Mouse (Mus musculus) thymus, postnatal 25 days (tissue): ENCODE measurements around the gene Tes.

Experiments
- DNase-seq: peaks from one replicate; pipeline ENCODE4 v3.0.0; 2022

The Tes gene

DNA sequence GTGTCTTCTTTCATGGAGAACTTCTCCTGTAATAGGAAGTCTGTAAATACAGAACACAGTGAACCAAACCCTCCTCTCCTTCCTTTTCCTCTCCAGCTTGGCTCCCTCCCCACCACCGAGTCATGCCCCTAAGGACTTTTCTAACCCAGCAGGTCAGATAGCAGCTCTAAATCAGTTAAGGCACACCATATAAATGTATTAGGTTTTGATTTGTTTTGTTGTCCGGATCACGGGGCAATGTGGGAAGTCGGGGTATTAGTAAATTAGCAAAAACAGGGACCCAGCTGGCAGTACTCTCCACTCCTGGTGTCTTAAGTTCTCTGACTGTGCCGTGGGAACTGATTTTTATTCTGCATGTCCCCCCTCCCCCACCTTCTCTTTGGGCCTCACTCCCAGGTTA lies 14.4 kb downstream of the Tes start:
- DNase-seq: no peak

DNA sequence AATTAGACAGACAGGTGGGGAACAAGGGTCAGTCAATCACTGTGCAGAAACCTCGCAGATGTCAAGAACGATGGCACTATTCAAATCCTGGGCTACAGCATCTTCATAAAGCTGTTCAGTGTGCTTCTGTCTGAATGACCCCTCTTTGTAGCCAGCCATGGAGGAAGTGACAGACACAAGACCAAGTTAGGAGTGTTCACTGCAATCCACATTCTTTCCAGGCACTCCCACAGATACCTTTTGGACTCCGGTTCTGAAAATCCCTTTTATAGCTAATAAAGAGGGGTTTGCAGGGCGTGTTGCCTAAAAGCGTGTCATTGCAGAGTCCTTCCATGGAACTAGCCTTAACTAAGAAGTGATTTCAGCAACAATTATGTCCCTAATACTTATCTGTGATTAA lies 14.9 kb downstream of the Tes start:
- DNase-seq: no peak

DNA sequence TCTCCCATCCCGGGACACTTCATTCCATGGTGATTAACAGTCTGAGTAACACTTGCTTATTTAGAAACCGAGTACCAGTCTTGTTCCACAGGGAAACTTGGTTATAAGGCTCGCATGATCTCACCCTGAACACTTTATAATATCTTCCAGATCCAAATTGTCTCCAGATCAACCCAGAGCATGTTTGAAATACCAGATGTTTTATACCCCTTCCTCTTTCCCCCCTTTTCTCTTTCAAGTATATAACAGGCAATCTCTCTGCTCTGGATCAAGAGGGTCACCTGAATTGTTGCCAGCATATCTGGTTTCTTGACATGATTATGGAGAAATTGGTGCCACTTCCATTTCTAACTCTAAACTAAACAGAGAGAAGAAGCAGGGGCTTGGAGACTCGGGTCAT lies 17.3 kb downstream of the Tes start:
- no peak for DNase-seq

DNA sequence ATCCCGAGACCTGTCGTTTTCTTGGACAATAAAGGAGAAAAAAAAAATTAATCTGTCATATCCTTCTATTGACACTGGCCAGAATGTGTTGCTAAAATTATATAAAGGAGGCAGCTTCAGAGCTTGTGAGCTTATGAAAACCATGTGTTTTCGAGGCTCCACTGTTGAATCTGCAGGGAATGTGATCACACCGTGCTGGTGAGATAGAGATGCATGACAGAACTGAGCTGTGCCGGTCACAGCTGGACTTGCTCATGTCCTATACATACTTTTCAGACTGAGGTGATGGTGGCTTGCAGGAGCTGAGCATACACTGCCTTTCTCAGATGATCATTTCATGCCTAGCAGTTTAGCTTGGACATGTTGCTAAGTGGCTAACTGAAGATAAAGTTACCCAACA lies 17.9 kb downstream of the Tes start:
- no peak for DNase-seq

DNA sequence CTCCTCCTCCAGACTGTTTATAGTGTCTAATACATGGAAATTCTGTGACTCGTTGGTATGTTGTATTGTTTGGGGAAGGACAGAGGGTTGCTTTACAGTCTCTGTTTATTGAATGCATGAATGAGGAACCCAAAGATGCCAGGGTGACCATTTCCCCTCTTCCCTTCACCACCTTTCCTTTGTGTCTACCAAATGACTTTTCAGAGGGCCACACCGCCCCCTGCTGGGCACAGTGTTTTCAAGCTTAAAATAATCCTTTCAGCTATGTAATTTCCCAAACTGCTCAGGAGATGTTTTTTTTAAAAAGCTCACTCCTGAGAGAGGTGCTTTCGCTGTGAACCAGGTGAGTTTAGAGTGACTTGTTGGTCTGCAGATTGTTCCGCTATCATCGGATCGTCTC lies 22.5 kb downstream of the Tes start:
- peak; percentile 81 for DNase-seq

DNA sequence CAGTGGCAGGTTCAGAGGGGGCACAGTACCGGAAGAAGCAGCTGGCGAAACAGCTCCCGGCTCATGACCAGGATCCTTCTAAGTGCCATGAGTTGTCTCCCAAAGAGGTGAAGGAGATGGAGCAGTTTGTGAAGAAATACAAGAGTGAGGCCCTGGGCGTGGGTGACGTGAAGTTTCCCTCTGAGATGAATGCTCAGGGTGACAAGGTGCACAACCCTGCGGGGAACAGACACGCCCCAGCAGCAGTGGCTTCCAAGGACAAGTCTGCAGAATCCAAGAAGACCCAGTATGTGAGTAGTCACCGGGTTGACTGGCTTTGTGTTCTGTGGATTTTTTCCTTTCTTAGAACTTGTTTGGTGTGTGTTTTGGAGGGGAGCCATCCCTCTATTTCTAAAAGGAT lies 32.4 kb downstream of the Tes start:
- DNase-seq: no peak

DNA sequence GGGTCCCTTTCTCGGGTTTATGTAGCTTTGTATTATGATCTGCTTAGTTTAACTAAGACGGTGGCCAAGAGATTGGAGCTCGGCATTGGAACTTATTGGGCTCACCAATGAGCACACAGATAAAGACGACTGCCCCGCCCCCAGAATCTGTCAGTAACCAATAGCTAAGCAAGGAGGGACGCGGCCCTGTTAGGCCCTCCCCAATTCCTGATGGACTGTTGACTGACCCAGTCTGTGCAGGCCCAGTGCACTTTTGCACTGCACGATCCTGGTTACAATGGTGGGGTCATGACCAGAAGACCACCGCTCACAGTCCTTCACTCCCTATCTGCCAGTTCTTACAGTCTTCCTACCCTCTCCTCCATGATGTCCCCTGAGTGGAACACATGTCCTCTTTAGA lies 33.6 kb downstream of the Tes start:
- no peak for DNase-seq

DNA sequence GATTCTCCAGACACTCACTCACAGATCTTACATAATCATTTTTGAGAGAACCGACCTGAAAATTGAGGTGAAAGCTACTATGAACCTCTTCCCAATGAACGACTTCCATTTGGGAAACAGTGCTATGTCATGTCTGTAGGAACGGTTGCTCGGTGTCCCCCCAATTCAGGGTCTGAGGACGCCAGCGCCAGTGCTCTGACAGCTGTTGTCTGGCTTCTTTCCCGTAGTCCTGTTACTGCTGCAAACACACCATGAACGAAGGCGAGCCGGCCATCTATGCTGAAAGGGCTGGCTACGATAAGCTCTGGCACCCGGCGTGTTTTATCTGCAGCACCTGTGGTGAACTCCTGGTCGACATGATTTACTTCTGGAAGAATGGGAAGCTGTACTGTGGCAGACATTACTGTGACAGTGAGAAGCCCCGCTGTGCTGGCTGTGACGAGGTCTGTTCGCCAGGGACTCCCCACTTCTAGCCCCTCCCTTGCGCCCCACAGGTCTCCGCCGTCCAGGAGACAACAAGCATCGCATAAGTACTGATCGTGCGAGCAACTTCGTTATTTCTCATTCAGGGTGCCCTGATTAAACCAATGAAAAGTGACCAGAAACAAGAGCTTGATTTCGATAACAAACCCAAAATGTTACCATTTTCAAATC lies 34.7 kb downstream of the Tes start:
- no peak for DNase-seq

DNA sequence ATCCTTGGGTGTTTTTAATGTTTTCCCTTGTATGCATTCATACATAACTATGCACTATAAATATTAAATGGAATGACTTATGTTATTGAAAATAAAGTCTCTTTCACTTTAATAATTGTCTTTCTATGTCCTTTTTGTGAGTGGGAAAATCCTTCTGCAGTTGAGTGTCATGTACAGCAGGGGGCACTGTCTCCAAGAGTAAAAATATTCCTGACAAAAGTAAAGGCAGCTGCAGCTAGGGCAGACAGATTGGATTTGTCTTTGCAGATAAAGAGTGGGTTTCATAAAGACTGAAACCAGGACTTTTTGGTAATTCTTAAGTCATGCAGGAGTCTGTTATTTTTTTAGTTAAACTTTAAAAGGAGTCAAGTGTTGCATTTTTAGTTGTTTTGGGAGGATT lies 40.8 kb downstream of the Tes start:
- DNase-seq: no peak

DNA sequence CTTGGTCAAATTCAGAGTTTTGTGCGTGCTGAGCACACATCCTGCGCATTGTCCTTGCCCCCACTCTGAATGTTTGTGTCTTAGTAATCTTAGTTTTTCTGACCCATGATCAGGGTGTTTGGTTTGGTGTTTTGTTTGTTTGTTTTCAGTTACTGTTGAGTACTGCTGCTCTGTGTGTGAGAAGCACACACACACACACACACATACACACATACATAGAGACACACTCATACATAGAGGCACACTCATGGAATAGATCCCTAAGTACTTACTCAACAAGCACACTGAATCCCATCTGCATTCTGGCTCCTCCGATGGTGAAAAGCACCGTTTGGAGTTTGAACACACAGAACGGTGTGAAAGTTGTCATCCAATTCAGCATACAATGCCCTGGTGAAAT lies 41.5 kb downstream of the Tes start:
- no peak for DNase-seq

DNA sequence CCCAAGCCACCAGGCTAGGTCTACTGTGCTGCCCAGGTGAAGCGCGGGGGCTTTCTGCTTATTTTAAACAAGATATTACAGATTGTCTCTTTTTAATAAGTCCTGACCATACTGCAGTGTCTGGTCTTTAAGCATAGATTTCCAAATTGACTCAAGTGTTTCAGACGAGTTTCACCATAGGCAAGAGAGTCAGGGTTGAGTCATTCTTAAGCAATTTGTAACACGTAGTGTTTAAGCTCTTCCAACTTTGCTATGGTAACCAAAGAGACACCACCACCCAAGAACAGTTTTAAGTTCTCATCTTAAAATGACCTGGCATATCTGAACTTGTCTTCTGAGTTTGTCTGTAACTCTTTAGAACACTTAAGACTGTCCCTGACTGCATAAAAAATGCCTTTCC lies 44.3 kb downstream of the Tes start:
- DNase-seq: no peak

DNA sequence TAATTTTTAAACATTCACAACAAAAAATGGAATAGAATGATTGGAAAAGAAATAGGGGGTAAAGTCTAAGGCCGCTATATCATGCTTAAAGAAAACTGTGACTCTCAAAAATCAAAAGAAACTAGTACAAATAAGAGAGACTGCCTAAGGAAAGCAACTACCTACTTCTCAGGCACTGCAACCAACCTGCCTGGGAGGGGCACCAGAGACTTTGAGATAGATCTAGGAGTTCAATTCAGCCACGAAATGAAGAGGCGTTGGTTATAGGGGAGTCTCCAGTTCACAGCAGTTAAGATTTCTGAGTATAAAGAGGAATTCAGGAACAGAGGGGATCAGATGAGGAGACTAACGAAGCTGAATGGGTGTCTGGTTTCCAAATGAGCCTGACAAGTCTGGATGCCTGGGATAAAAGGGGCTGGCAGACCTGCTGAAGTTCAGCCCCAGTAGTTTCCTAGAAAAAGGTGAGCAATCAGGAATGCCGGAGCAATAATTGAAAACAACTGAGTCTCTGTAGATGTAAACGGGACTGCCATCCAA lies 45.7 kb downstream of the Tes start:
- no peak for DNase-seq

DNA sequence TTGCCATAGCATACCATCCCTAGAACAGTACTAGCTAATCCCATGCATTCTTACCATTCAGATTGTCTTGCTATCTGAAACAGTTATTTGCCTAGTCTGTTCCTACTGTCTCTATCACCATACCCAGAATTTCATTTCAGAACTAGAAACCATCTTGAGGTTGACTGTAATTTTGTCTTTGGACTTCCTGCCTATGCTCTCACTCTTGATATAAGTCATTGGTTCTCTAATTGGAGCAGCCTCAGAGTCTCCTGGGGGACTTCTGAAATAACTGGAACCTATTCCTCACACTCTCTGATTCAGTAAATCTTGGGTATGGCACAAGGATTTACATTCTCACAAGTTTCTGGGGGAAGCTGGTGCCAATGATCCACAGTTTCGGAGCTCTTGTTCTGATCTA lies 47.1 kb downstream of the Tes start:
- no peak for DNase-seq

DNA sequence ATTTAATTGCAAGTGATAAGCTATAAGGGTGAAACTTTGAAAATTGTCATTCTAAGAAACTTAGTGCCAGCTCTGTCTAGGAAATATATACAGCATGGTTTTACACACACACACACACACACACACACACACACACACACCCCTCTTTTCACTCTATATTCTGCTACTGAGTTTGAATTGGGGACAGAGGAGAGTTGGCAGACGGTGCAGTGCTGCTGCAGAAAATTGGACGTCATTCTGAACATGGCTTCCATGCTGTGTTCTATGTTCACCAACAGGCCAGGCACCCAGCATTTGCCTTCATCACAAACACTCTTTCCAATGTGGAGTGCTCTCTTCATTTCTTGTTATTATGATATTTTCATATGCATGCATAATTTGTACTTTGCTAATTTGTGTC lies 48.0 kb downstream of the Tes start:
- no peak for DNase-seq

DNA sequence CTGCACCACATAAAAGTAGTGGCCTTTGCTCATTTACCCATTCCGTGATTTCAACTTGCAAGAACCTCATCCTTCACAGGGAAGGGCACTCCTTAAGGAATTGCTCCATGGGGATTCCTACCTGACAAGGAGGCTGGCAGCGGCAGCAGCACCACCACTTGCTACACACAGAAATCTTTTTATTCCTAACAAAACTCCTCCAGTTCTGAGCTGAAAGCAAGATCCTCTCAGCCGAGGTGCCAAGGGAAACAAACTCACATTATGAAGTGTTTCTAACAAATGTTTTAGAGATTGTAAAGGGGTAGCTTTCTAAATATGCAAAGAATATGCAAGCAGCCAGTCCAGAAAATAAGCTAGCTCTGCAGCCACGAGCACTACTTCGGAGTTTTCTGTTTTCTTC lies 49.6 kb downstream of the Tes start:
- no peak for DNase-seq

DNA sequence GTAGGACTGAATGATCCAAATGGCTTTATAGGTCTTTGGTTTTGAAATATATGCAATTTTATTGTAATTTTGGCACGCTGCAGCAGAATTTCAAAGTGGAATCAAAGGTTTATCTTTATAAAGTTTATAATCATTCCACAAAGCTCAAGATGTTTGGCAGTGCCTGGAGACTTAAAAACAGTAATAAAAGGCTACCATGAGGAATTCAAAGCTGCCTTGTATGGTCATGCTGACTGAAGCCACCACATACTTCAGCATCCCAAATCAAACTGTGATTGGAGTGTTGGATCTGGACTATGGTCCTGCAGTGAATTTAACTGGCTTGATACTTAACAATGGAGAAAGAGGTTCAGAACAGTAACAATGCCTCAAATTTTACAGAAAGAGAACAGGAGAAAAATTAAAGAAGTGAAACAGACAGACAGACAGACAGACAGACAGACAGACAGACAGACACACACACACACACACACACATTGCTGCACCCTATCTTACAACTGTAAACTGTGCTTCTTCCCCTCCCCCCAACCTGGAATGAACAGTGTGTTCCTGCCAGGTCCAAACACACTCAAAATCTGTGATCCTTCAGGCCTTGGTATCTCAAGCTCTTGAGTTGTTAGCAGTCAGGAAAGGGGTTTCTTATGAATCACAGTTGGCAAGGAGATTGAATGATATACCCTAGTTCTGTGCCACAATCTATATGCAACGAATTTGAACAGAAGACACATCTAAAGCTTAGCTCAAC lies 50.3 kb downstream of the Tes start:
- DNase-seq: no peak

DNA sequence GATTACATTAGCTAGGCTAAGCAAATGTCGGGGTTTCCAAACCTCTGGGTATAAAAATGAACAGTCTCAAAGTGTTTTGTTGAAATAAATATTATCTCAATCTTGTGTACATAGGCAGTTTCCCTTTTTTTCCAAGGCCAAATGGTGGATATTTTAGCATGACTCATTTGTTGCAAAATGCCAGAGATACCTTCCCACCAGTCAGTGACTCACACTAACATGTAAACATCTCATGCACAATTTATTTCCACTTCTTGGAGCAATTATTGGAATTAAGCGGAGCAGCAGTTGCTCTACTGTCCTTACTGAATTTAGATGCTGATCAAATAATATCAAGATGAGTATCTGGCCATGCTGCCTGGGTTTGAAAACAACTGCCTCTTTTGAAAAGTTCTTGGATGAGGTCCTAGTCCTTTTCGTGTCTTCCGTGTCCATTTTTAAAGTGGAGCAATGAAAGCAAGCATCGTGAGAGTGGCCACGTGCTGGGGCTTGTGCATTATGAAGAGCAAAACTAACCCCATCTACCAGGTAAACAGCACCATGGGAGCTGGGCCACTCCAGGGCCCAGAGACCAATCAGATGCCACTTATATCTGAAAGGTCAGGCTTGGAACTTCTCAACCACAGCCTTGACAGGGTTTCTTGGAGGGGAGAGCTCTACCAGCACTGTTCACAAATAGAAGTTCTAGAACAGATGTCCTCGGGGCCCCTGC lies 54.7 kb downstream of the Tes start:
- no peak for DNase-seq

DNA sequence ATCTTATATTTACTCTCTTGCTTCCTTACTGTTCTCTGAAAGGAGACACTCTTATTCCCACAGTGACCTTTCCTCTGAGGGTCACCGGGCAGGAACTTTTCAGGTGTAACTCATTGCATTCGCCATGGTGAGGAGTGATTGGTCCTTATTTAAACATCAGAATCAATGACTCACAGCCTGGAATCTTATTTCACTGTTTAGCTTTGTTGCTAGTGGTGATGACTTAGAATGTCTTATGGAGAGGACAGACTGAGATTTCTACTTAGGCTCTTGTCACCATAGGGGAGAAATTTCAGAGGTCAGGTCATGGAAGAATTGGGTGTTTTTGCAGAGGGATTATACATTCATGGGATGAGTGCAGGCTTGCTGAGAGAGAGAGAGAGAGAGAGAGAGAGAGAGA lies 75.1 kb downstream of the Tes start:
- DNase-seq: no peak

DNA sequence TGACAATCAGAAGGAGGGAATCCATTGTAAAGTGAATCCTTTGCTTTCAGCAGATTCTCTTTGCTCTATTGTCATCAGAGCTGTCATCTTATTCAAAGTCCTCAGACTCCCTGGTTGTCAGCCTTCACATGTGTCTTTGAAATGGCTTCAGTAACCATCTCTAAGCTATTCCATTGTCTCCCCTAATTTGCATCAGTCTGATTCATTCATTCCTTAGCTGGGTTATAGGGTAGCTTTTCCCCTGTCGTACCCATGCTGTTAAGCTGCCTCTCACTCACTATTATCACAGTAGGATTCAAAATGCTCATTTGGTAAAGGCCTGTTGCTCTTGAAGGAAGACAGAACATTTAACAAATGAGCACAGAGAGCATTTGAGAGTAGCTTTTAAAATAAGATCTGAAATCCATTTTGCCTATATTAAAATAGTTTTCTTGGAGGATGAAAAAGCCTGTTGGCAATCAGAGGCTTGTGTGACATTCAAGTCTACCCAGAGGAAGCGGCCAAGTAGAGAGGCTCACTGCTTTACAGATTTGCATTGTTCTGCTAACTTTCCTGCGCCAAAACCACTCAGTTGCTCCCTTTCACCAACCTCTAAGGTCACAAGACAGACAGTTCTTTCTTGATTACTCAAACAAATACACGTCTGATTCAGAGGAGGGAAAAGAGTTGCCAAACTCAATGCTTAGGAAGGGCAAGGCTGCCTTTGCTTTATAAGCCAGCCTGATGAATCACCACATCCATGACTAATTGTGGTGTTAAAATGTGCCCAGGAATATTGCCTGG lies 77.8 kb downstream of the Tes start:
- no peak for DNase-seq

DNA sequence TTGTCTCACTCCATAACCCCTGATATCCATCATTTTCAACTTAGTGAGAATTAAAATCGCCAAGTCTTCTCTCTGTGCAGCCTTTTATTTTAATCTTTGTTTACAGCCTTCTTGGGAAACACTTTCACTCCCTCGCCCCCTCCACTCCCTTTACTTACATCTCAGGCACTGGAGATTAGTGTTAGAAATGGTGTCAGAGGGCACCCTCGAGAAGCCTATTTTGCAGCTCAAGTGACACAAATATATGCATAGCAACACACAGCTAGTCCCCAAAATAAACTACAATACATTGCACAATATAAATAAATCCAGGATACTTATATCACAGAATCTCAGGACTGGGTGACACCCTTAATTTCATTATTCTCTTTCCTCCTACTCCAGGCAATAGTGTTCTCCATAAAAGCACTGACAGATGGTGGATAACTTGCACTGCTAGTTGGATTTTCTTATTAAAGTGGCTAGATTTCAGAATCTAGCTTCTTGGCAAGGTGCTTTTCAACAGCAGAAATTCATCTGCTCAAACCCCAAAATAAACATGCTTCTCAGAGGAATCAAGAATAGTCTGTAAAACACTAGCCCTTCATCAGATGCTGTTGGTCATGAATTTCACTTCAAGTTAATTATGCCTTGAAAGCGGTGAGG lies 86.2 kb downstream of the Tes start:
- DNase-seq: no peak

DNA sequence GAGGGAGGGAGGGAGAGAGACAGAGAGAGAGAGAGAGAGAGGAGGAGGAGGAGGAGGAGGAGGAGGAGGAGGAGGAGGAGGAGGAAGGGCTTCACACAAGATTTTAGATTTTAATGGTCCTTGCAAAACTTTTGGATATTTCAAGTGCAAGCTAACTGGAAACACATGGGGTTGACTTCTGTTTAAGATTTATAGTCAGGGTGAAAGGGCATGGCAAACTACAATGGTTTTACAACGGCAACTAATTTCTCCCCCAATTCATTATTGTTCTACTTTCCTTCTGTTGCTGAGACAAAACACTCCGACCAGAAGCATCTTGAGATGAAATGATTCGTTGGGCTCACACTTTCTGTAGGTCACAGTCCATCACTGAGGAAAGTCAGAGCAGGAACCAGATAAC lies 87.6 kb downstream of the Tes start:
- no peak for DNase-seq
